Mouse (Mus musculus) hindbrain, embryonic 10.5 days (tissue): ENCODE measurements at regions not wholly inside any gene's neighbourhood (a gene's known extent, or its start where the extent isn't known, plus 50 kb on each side); places are given as distances from the start of the nearest gene placed in this dataset.

Experiments used
- DNase-seq: peaks from one replicate; pipeline ENCODE4 v3.0.0-alpha.2; 2017; ENCODE audit warnings: low spot score
- H3K27ac ChIP-seq: fragments of 300-500 bp; sonication (generic); 2 replicates; pipeline ENCODE4 v1.5.1; 2016; ENCODE audit warnings: mild to moderate bottlenecking, moderate library complexity
- H3K27me3 ChIP-seq: fragments of 300-500 bp; sonication (generic); 2 replicates; pipeline ENCODE4 v1.6.1; 2016; ENCODE audit warnings: mild to moderate bottlenecking; ENCODE audit not compliant: poor library complexity, insufficient read depth, severe bottlenecking
- H3K36me3 ChIP-seq: fragments of 300-500 bp; sonication (generic); 2 replicates; pipeline ENCODE4 v1.6.1; 2016; ENCODE audit warnings: mild to moderate bottlenecking, moderate library complexity
- H3K4me1 ChIP-seq: fragments of 300-500 bp; sonication (generic); replicated peaks from 2 replicates; pipeline ENCODE4 v1.6.1; 2016; ENCODE audit warnings: mild to moderate bottlenecking
- H3K4me3 ChIP-seq: fragments of 300-500 bp; sonication (generic); 2 replicates; pipeline ENCODE4 v1.5.1; 2016; ENCODE audit warnings: mild to moderate bottlenecking, moderate library complexity
- H3K9me3 ChIP-seq: fragments of 300-500 bp; sonication (generic); 2 replicates; pipeline ENCODE4 v1.6.1; 2016; ENCODE audit warnings: mild to moderate bottlenecking, moderate library complexity
- WGBS: fragments of 180-500 bp; shearing (Covaris S2); methylation state at CpG from one replicate; pipeline ENCODE4 v1.1.7; 2016; 5-methylcytosine and 5-hydroxymethylcytosine counted together

GRCm38 (mm10) chr7:133521936-133522335, 80.0 kb downstream of the Tex36 start:
- WGBS, result 89% methylated on average over 3 of the region's 3 CpGs
- Histone ChIP-seq H3K9me3 (no peaks in the 10 kb centered on the region), H3K36me3 (no peaks in the 10 kb centered on the region), H3K27ac (no peak overlapping the region), H3K4me1 (no peaks in the 10 kb centered on the region), H3K27me3 (no peaks in the 10 kb centered on the region), H3K4me3 (no peak overlapping the region)
- no peak for DNase-seq

- no peaks in the 10 kb centered on the region for H3K36me3 ChIP-seq
- H3K27me3 ChIP-seq, result no peaks in the 10 kb centered on the region
- H3K4me1 ChIP-seq, result no peaks in the 10 kb centered on the region
- no peak overlapping the region for H3K4me3 ChIP-seq
- DNase-seq, result no peak
- WGBS, result 93% methylated on average over 3 of the region's 3 CpGs
- no peak overlapping the region for H3K27ac ChIP-seq
- H3K9me3 ChIP-seq, result no peaks in the 10 kb centered on the region
These were observed 83.0 kb downstream of the Tex36 start for GRCm38 (mm10) chr7:133518926-133519325.

- Histone ChIP-seq H3K36me3 (no peaks in the 10 kb centered on the region), H3K4me3 (no peak overlapping the region), H3K9me3 (no peaks in the 10 kb centered on the region), H3K4me1 (no peaks in the 10 kb centered on the region), H3K27ac (no peak overlapping the region), H3K27me3 (no peaks in the 10 kb centered on the region)
- 92% methylated on average over 5 of the region's 5 CpGs for WGBS
- no peak for DNase-seq
These were observed 84.4 kb downstream of the Tex36 start for GRCm38 (mm10) chr7:133517576-133517975.

- Histone ChIP-seq H3K27ac (no peak overlapping the region), H3K9me3 (no peaks in the 10 kb centered on the region), H3K4me1 (peaks cover 7% of the 10 kb centered on the region), H3K27me3 (no peaks in the 10 kb centered on the region), H3K4me3 (no peak overlapping the region), H3K36me3 (no peaks in the 10 kb centered on the region)
- 71% methylated on average over 5 of the region's 5 CpGs for WGBS
- DNase-seq, result no peak
These were observed 91.0 kb downstream of the Tex36 start for GRCm38 (mm10) chr7:133510926-133511325.

GRCm38 (mm10) chr7:133509486-133509885, 92.5 kb downstream of the Tex36 start:
- no peak overlapping the region for H3K4me3 ChIP-seq
- no peak for DNase-seq
- no peak overlapping the region for H3K27ac ChIP-seq
- peaks cover 7% of the 10 kb centered on the region for H3K4me1 ChIP-seq
- no peaks in the 10 kb centered on the region for H3K9me3 ChIP-seq
- H3K27me3 ChIP-seq, result peaks cover under 1% of the 10 kb centered on the region; the same call in 1 of the 2 replicates
- H3K36me3 ChIP-seq, result no peaks in the 10 kb centered on the region
- 29% methylated on average over 4 of the region's 4 CpGs for WGBS

- no peak for DNase-seq
- Histone ChIP-seq H3K27me3 (peaks cover 4% of the 10 kb centered on the region; the same call in 1 of the 2 replicates), H3K36me3 (no peaks in the 10 kb centered on the region), H3K9me3 (no peaks in the 10 kb centered on the region), H3K27ac (no peak overlapping the region), H3K4me3 (no peak overlapping the region), H3K4me1 (peaks cover 7% of the 10 kb centered on the region)
- 81% methylated on average over 11 of the region's 11 CpGs for WGBS
These were observed 93.5 kb downstream of the Tex36 start for GRCm38 (mm10) chr7:133508370-133509012.

GRCm38 (mm10) chr7:133505628-133506027, 96.3 kb downstream of the Tex36 start:
- H3K4me1 ChIP-seq, result peaks cover 7% of the 10 kb centered on the region
- 90% methylated on average over 2 of the region's 2 CpGs for WGBS
- no peak overlapping the region for H3K4me3 ChIP-seq
- no peak for DNase-seq
- no peak overlapping the region for H3K27ac ChIP-seq
- no peaks in the 10 kb centered on the region for H3K9me3 ChIP-seq
- peaks cover 21% of the 10 kb centered on the region for H3K27me3 ChIP-seq
- no peaks in the 10 kb centered on the region for H3K36me3 ChIP-seq

GRCm38 (mm10) chr7:133503946-133504345, 98.0 kb downstream of the Tex36 start:
- Histone ChIP-seq H3K36me3 (no peaks in the 10 kb centered on the region), H3K4me1 (no peaks in the 10 kb centered on the region), H3K9me3 (no peaks in the 10 kb centered on the region), H3K27me3 (peaks cover 30% of the 10 kb centered on the region), H3K27ac (no peak overlapping the region), H3K4me3 (no peak overlapping the region)
- no peak for DNase-seq
- WGBS, result 91% methylated on average over 5 of the region's 5 CpGs

GRCm38 (mm10) chr7:133502731-133503130, 99.2 kb downstream of the Tex36 start:
- Histone ChIP-seq H3K4me1 (no peaks in the 10 kb centered on the region), H3K36me3 (no peaks in the 10 kb centered on the region), H3K9me3 (no peaks in the 10 kb centered on the region), H3K27ac (no peak overlapping the region), H3K27me3 (peaks cover 42% of the 10 kb centered on the region), H3K4me3 (no peak overlapping the region)
- DNase-seq, result no peak
- WGBS, result 71% methylated on average over 4 of the region's 4 CpGs

GRCm38 (mm10) chr7:133497551-133497950, 104.4 kb downstream of the Tex36 start:
- peaks cover 58% of the 10 kb centered on the region for H3K27me3 ChIP-seq
- H3K27ac ChIP-seq, result no peak overlapping the region
- H3K36me3 ChIP-seq, result no peaks in the 10 kb centered on the region
- no peak for DNase-seq
- WGBS, result 95% methylated on average over 3 of the region's 3 CpGs
- peaks cover 23% of the 10 kb centered on the region for H3K4me1 ChIP-seq
- H3K9me3 ChIP-seq, result no peaks in the 10 kb centered on the region
- no peak overlapping the region for H3K4me3 ChIP-seq

GRCm38 (mm10) chr7:133494982-133495550, 106.9 kb downstream of the Tex36 start:
- 42% methylated on average over 8 of the region's 8 CpGs for WGBS
- Histone ChIP-seq H3K27ac (0 out of 2 replicates have a peak overlapping the region, but pooled peaks have one; percentile 40), H3K36me3 (no peaks in the 10 kb centered on the region), H3K4me1 (peaks cover 23% of the 10 kb centered on the region), H3K9me3 (no peaks in the 10 kb centered on the region), H3K27me3 (peaks cover 59% of the 10 kb centered on the region), H3K4me3 (no peak overlapping the region)
- no peak for DNase-seq

GRCm38 (mm10) chr7:133494256-133494981, 107.5 kb downstream of the Tex36 start:
- Histone ChIP-seq H3K9me3 (no peaks in the 10 kb centered on the region), H3K4me3 (no peak overlapping the region), H3K27ac (no peak overlapping the region), H3K4me1 (peaks cover 23% of the 10 kb centered on the region), H3K27me3 (peaks cover 54% of the 10 kb centered on the region), H3K36me3 (no peaks in the 10 kb centered on the region)
- peak; percentile 38 for DNase-seq
- WGBS, result 63% methylated on average over 10 of the region's 10 CpGs

GRCm38 (mm10) chr7:133492626-133493025, 109.3 kb downstream of the Tex36 start:
- no peak for DNase-seq
- Histone ChIP-seq H3K36me3 (no peaks in the 10 kb centered on the region), H3K27ac (no peak overlapping the region), H3K4me3 (no peak overlapping the region), H3K27me3 (peaks cover 36% of the 10 kb centered on the region), H3K9me3 (no peaks in the 10 kb centered on the region), H3K4me1 (peaks cover 30% of the 10 kb centered on the region)
- WGBS, result 65% methylated on average over 6 of the region's 6 CpGs
